Mouse (Mus musculus) megakaryocyte, embryonic 14.5 days (primary cell): Measurements from ENCODE around the gene Kmt2b. TPM values are rescaled to one million over a fixed set of nuclear protein-coding genes. Genes with fewer than 3 reads are reported as not detected.

Source experiments
- H3K27me3 ChIP-seq: replicated peaks from 2 replicates; pipeline ENCODE3; 2012; ENCODE audit warnings: inconsistent platforms
- H3K36me3 ChIP-seq: replicated peaks from 2 replicates; pipeline ENCODE3; 2012; ENCODE audit warnings: low read length, inconsistent platforms, mixed read lengths
- H3K4me1 ChIP-seq: 2 replicates; pipeline ENCODE4 v1.6.1; 2012; ENCODE audit warnings: inconsistent platforms
- H3K4me3 ChIP-seq: replicated peaks from 2 replicates; pipeline ENCODE3; 2012; ENCODE audit warnings: moderate library complexity, mild to moderate bottlenecking, inconsistent platforms
- H3K9me3 ChIP-seq: 2 replicates; pipeline ENCODE4 v1.6.1; 2012; ENCODE audit warnings: inconsistent platforms
- FLI1 ChIP-seq: IDR thresholded peaks from 2 replicates; pipeline ENCODE4 v1.6.1; 2012; ENCODE audit warnings: low read length, inconsistent platforms, mixed read lengths
- GATA1 ChIP-seq: IDR thresholded peaks from 3 replicates; pipeline ENCODE4 v1.6.1; 2012; ENCODE audit warnings: mixed read lengths, low read length, inconsistent platforms, borderline replicate concordance
- polyA plus RNA-seq: library from polyadenylated mRNA; stranded (reverse); fragments of >175 nt; gene quantifications from 2 replicates; pipeline ENCODE4 v1.2.3, GENCODE M21; 2012; ENCODE audit warnings: low replicate concordance; ENCODE audit not compliant: insufficient read depth

Gene Kmt2b
- 20.0 and 47.0 TPM in 2 replicates for polyA plus RNA-seq

DNA sequence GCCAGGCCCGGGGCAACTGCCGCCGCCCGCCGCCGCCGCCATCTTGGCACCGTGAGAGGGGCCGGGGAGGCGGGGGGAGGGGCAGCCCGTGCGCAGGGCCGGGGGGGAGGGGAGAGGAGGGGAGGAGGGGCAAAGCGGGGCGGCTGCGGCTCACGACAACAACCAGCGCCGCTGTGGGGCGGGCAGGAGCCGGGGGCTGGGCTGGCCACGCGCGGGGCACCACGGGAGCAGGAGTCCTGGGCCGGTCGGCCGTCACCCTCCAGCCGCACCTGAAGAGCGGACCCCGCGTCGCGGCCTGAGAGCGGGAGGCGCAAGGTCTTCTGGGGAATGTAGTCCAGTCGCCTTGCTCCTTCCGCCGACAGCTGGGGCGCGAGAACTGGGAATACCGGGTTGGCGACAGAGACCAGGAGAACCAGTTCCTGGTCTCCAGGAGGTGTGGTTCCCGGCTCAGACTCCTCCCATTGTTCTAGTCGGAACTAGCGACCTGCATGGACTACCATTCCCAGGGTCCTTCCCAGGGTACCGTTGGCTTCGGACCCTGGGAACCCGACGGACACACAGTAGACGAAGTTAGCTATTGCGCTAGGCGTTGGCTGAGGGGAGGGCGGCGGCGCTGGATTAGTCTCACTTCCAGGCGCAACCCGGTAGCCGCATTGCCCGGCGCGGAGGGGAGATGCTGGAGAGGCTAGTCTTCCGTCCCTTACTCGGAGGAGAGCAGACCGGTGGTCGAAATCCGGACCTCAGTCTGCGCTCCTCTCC is at the start of gene Kmt2b:
Gene Kmt2b (minus strand): TSS at position 51 of the 759 bp plus-strand sequence.
- Histone ChIP-seq H3K4me1 (peaks cover 66% of the 10 kb centered on the region), H3K27me3 (peaks cover 2% of the 10 kb centered on the region)
- no peak for TF ChIP-seq FLI1
- TF ChIP-seq GATA1 = no peak

GRCm38 (mm10) chr7:30636395-30636794 is 47.9 kb upstream of the Kmt2b start:
- peaks cover 55% of the 10 kb centered on the region for H3K4me1 ChIP-seq
- peak overlapping the region; percentile 89 for H3K4me3 ChIP-seq
- TF ChIP-seq FLI1 (no peak), GATA1 (no peak)
- peaks cover 51% of the 10 kb centered on the region for H3K27me3 ChIP-seq
- no peaks in the 10 kb centered on the region for H3K9me3 ChIP-seq
- peaks cover 19% of the 10 kb centered on the region for H3K36me3 ChIP-seq

More for the DNA sequence above, at the start of gene Kmt2b:
- H3K36me3 ChIP-seq = peaks cover 33% of the 10 kb centered on the region
- H3K4me3 ChIP-seq = peak within 1 kb of the TSS; percentile 99
- H3K9me3 ChIP-seq = no peaks in the 10 kb centered on the region

DNA sequence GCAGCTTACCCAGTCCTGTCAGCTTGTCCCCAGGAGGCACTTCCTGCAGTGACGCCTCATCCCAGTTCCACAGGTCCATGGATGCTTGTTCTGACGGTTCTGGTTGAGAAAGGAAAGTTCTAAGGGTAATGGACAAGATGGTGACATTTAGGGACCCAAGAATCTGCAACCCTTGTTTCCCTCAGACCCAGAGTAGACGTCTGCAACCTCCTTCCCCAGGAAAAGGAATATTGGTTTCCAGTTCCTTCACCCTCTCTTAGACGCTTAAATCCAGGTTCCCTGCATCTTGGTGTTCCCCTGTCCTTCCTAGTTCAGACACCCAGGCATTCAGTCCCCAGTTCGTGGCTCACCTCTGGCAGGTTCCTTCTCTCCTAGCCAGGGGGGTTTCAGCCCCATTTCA is 47.2 kb upstream of the Kmt2b start, which contains the start of gene Etv2:
Gene Etv2 (minus strand): TSS at position 101 of the 400 bp plus-strand sequence.
- H3K4me1 ChIP-seq = peaks cover 56% of the 10 kb centered on the region
- H3K27me3 ChIP-seq = peaks cover 54% of the 10 kb centered on the region
- H3K36me3 ChIP-seq = peaks cover 13% of the 10 kb centered on the region
- no peak for TF ChIP-seq GATA1
- no peak for TF ChIP-seq FLI1
- peak within 1 kb of the TSS; percentile 89 for H3K4me3 ChIP-seq
- no peaks in the 10 kb centered on the region for H3K9me3 ChIP-seq

DNA sequence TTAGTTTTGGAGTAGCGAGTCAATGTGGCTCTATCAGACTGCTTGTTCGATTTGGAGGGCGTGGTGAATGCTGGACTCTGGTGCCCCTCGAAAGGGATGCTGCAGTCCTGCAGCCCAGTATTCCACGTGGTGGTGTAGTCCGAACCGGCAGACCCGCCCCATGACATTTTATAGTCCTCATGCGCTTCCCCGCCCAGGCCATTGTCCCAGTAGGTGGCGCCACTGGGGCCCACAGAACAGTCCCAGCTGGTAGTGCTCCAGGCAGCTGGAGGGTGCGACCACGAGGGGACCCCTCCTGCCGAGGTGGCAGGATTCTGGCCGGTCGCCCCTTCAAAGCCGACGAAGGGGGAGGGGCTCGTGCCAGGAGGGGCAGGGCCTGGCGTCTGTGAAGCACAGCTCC is 46.1 kb upstream of the Kmt2b start:
- H3K36me3 ChIP-seq = peaks cover 3% of the 10 kb centered on the region
- no peaks in the 10 kb centered on the region for H3K9me3 ChIP-seq
- peaks cover 52% of the 10 kb centered on the region for H3K4me1 ChIP-seq
- TF ChIP-seq GATA1 (no peak), FLI1 (no peak)
- H3K4me3 ChIP-seq = peak overlapping the region; percentile 89
- peaks cover 54% of the 10 kb centered on the region for H3K27me3 ChIP-seq

GRCm38 (mm10) chr7:30633762-30634412 is 45.4 kb upstream of the Kmt2b start:
- peak overlapping the region; percentile 89 for H3K4me3 ChIP-seq
- peaks cover 57% of the 10 kb centered on the region for H3K27me3 ChIP-seq
- no peaks in the 10 kb centered on the region for H3K9me3 ChIP-seq
- TF ChIP-seq FLI1 (no peak), GATA1 (no peak)
- peaks cover 51% of the 10 kb centered on the region for H3K4me1 ChIP-seq
- H3K36me3 ChIP-seq = peaks cover under 1% of the 10 kb centered on the region

DNA sequence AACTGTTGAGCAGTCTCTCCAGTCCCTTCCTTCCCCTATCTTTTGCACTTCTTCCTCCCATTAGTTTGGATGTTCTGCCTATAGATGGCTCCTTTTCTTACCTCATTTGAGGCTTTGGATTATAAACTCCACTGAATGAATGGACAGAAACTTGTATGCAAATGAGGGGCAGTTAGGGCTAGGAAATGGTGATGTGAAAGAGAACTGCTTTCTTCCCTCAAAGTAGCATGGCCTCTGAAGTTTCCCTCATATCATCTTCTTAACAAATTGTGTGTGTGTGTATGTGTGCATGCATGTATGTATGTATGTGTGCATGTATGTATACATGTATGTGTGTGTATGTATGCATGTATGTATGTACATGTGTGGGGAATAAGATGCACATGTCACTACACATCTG is 40.5 kb upstream of the Kmt2b start:
- peaks cover 9% of the 10 kb centered on the region for H3K36me3 ChIP-seq
- H3K27me3 ChIP-seq = peaks cover 27% of the 10 kb centered on the region
- H3K4me1 ChIP-seq = peaks cover 39% of the 10 kb centered on the region
- TF ChIP-seq GATA1 = no peak
- no peaks in the 10 kb centered on the region for H3K9me3 ChIP-seq
- H3K4me3 ChIP-seq = no peak overlapping the region

GRCm38 (mm10) chr7:30626647-30627046 is 38.1 kb upstream of the Kmt2b start:
- no peak for TF ChIP-seq FLI1
- TF ChIP-seq GATA1 = no peak
- Histone ChIP-seq H3K4me1 (peaks cover 40% of the 10 kb centered on the region), H3K27me3 (peaks cover 8% of the 10 kb centered on the region), H3K36me3 (peaks cover 30% of the 10 kb centered on the region), H3K4me3 (no peak overlapping the region), H3K9me3 (no peaks in the 10 kb centered on the region)

DNA sequence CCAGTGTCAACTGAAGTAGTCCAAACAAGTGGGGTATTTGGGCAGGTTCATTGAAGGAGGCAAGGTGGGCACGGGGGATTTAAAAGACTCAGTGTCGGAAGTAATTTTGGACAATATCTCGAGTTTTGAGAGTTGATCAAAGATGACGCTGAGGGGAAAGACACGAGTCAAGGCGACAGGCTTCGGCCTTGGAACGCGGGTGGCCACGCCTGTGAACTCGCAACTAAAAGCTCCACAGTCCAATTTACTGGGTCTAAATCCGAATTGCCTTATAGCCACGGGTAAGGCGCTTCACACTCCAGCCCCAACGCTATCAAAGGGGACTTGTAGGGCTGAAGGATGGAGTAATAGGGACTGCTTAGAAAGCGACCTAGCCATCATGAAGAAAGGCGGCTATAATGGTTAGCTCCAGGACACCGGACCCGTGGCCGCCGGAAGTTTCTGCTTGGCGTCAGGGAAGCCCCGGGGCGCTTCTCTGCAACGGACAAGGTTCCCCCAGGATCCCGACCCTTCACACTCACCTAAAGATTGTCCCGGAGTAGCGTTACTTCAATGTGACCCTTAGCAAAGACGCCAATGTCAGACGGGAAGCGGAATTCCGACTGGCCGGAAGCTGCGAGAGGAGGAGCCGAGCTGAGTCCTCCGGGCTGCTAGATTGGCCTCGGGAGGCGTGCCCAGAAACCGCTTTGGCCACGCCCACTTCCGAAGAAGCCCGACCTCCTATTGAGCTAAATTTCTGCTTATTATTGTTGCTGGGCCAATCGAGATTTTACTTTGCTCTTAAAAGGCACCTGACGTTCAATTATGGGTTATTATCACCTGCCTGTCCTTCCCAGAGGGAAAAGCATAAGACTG is 37.2 kb upstream of the Kmt2b start, which contains the start of gene Cox6b1:
Gene Cox6b1 (minus strand): TSS at position 622 of the 855 bp plus-strand sequence.
- peaks cover 41% of the 10 kb centered on the region for H3K4me1 ChIP-seq
- peaks cover 36% of the 10 kb centered on the region for H3K36me3 ChIP-seq
- peak within 1 kb of the TSS; percentile 96 for H3K4me3 ChIP-seq
- H3K9me3 ChIP-seq = no peaks in the 10 kb centered on the region
- H3K27me3 ChIP-seq = peaks cover 3% of the 10 kb centered on the region
- TF ChIP-seq FLI1 = no peak

DNA sequence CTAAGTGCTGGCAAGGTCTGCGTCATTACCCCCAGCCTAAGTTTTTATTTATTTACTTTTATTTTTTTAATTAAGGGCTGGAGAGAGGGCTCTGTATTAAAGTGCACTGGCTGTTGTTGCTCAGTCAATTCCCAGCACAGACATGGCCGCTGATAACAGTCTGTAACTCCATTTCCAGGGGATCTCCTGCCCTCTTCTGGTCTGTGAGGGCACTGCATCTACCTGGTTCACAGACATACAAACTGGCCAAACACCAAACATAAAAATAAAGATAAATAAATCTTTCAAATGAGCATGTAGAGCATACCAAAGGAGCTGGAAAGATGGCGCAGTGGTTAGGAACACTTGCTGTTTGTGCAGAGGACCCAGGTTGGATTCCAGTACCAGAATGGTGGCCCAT is 30.7 kb upstream of the Kmt2b start:
- Histone ChIP-seq H3K36me3 (peaks cover 81% of the 10 kb centered on the region), H3K4me1 (peaks cover 19% of the 10 kb centered on the region), H3K9me3 (no peaks in the 10 kb centered on the region), H3K27me3 (no peaks in the 10 kb centered on the region), H3K4me3 (no peak overlapping the region)
- TF ChIP-seq GATA1 = no peak
- TF ChIP-seq FLI1 = no peak

DNA sequence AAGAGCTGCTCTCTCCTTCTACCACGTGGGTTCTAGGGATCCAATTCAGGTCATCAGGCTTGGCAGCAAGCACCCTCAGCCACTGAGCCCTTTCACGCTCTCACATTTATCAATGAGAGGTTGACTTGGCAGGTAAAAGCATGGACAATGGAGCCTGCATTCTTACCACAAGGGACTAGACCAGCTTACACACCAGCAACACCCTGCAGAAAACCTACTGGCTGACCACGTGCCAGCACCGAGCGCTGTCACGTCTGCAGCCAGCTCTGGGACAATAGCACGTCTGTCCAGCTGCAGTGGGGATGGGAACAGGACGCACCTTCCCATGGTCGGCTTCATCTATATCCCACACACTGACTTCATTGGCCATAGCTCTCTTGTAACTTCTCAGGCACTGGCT is 30.1 kb upstream of the Kmt2b start:
- H3K36me3 ChIP-seq = peaks cover 76% of the 10 kb centered on the region

More for the DNA sequence above, 30.1 kb upstream of the Kmt2b start:
- Histone ChIP-seq H3K4me3 (no peak overlapping the region), H3K27me3 (no peaks in the 10 kb centered on the region), H3K9me3 (no peaks in the 10 kb centered on the region), H3K4me1 (peaks cover 21% of the 10 kb centered on the region)
- TF ChIP-seq FLI1 = no peak
- TF ChIP-seq GATA1 = no peak
